Mouse (Mus musculus) CD4-positive helper T cell, adult 2 months (primary cell): ENCODE measurements around the gene Rnf180.
A peak's percentile ranks its signal among the peaks of the same experiment; 100 is the strongest.

Source experiments
- DNase-seq: peaks from one replicate; pipeline ENCODE4 v3.0.0-alpha.2; 2012; ENCODE audit warnings: low read depth, missing footprints, low spot score

Rnf180 gene

DNA sequence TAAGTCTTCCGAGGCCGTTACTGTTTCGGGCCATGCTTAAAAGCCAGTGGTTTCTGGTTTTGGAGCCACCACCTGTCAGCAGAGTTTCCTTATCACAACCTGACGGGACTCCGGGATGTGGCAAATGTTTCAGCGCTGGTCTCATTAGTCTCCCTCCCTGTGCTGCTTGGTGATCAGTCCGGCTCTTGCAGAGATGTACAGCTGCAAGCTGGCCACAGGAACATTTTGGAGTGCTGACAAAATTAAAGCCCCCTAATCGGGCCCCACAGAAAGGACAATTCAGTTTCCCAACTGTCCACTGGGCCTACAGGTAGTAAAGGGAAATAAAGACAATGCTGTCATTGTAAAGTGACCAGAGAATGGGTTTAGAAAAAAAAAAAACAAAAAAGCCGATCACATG, 44.4 kb downstream of the Rnf180 start:
- DNase-seq, result no peak

DNA sequence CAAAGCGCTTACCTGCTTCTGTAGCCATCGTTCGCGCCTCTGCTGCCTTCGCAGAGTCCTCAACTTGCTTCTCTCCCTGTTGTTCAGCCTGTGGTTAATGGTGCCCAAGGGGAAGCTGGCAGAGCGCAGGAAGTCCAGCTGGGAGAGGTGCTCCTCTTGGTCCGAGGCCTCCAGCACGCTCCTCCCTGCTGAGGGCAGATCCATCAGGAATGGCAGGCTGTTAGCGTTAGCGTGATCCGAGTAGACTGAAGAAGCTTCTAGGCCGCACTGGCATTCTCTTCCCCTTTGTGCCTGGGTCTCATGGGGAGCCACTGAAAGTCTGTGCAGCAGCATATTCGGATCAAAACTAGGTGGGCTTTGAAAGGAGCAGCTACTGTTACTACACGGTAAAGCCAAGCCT, 45.0 kb downstream of the Rnf180 start:
- DNase-seq, result no peak

DNA sequence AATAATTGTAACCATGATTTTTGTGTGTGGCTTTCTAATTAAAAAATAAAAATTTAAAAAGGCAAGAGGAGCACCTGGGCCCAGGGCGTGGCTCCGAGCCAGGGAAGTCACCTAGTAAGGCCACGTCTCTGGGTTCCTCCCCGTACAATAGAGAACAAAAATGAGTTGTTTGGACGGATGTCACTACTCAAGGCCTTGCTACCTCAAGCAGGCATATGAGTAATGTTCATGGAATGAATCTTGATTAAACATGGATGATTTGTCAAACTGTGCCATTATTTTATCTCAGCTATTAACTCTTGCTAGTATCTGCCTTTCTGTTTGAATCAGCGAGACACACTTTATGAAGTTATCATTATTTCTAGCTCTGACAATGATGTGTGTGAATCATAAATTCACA, 46.9 kb downstream of the Rnf180 start:
- DNase-seq, result no peak

DNA sequence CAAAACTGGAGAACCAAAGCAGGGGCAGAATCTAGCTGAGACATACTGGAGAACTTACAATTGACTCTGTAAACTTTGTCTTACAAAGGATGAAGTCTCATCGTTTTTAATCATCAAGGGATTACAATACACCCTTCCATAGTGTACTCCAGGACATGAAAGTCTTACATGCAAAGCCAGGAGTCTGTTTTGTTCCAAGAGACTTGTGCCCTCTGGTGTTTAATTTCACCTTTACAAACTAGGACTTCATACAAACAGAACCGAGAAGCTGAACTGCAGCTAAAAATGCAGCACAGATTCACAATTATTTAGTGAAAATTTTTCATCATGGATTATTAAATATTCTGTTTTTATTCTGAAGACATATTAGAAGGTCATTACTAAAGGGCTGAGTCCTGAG, 53.8 kb downstream of the Rnf180 start:
- no peak for DNase-seq

DNA sequence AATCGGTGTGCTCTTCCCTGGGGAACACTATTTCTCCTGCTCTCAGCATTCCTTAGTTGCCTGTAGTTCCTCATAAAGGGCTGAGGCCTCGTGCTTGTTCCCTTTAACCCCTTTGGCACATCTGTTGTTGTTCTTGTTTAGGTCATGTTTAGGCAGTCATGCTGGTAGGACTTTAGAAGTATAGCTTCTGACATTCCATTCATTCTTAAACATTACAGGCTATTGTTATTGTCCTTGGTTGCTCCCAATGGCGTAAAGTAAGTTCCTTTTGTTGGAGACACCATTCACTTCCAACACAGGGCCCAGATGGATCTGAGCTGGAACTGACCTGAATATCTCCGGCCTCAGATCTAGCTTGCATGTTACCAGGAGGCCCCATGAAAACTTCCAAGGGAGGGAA, 67.5 kb downstream of the Rnf180 start:
- no peak for DNase-seq

DNA sequence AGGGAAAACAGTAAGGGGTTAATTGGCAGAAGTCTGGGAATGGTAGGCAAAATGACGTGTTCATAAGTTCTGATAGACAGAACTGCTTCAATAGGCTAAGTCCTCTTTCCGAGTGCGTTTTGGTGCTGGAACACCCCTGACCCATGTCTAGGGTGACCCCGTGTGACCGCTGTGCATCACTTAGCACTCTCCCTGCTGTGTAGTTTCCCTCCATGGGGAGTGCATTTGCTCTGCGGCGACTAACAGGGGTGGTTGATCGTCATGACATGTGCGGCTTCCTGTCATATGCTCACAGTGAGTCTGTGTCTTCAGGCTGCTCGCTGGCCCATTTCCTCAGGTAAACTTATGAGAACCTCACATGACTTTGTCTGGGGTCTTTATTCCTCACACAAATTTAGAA, 70.6 kb downstream of the Rnf180 start:
- no peak for DNase-seq

DNA sequence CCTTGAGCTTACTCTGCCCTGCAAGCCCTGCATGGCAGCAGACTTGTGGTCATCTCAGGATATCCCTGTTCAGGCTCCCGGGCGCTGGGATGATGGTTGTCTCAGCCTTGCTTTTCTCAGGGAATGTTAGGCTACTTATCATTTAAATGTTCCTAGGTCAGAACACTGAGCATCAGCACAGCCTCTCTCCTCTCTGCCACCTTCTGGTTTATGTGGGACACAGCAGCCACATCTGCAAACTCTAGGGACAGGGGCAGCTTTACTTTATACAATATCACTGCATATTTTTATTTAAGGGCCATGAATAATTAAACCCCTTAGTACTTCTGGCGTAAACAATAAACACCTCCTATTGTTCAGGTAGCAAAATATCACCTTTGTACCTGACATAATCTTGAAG, 71.5 kb downstream of the Rnf180 start:
- no peak for DNase-seq

DNA sequence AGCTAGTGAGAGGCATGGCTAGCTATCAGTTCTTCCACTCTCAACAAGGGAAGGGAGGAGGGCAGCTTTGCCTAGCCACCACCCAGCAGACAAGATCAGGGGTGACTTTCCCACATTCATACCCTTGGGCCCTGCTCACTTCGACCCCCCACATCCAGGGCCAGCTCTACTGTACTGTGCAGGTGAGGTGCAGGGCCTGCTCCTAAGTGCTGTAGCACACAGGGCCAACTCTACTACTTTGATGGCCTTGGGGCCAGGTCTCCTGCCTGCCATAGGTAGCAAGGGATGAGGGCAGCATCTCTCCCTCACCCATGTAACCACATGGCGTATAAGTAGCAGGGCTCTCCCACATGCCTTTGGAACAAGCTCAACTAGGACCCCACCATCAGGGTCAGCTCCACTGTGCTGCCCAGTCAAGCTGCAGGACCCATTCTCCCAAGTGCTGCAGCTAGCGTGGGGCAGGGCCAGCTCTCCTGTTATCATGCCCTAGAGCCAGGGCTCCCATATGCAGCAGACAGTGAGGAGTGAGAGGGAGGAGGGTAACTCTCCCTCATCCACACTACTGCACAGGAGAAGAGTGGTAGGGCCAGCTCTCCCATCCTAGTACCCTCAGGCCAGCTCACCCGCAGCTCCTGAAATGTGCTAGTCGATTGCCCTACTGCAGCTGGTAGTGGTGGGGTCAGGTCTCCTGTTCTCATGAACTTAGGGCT, 72.4 kb downstream of the Rnf180 start:
- no peak for DNase-seq

DNA sequence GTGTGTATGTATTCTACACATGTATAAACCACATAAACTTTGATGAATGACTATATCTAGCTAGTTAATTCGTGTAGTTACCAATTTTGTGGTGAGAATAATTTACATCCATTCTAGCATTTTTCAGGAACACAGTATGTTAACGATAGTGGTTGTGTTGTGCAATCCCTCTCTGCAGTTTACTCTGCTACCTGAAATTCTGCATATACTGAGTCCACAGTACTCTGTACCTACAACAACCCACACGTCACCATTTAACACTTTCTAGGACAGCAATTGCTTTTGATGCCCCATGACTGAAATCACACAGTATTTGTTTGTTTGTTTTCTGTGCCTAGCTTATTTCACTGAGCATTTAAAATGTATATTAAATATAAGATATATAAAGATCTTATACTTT, 83.9 kb downstream of the Rnf180 start:
- no peak for DNase-seq

DNA sequence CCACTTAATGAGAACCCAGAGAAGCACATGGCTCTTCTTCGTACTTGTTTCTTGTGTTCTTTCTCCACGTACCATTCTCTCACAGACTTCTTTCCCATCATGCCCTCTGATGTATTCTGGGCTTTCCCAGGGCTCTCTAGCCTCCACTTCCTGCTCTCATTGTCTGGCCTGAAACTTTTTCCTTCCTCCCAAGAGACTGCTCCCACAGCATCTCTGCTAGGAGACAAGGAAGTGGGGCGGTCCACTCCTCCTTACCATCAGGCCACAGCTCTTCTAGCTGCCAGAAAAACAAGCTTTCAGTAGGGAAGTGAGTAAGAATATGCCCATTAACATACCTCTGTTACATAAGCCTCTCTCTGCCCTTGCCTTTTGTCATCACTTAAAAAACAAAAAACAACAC, 90.8 kb downstream of the Rnf180 start:
- no peak for DNase-seq

DNA sequence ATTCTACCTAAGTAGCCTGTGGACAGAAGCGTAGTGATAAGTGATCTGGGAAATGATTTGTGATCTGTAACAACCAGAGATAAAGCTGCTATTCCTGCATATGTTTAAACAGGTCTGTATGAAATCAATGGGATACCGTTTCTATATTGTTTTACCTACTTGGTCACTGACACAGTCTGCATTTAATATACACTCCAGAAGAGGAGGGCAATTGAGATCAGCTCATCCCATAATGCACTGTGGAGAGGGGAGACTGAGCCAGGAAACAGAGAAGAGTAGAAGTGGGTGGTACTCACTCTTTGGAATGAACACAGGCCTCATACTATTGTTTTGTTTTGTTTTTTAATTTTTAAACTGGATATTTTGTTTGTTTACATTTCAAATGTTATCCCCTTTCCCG, 96.0 kb downstream of the Rnf180 start:
- no peak for DNase-seq

DNA sequence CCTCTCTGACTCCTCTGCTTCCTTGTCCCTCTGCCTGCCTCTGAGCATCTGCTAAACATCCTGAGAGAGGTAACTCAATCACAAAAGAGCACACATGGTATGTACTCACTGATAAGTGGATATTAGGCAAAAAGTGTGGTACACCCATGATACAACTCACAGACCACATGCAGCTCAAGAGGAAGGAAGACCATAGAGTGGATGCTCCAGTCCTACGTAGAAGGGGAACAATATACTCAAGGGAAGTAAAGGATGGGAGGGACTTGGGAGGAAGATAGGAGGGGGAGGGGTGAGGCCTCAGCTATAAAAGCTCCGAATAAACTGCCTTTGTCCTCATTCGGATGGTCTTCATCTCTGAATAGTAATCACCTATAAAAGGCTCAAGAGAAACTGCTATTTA, 96.6 kb downstream of the Rnf180 start:
- DNase-seq, result no peak

DNA sequence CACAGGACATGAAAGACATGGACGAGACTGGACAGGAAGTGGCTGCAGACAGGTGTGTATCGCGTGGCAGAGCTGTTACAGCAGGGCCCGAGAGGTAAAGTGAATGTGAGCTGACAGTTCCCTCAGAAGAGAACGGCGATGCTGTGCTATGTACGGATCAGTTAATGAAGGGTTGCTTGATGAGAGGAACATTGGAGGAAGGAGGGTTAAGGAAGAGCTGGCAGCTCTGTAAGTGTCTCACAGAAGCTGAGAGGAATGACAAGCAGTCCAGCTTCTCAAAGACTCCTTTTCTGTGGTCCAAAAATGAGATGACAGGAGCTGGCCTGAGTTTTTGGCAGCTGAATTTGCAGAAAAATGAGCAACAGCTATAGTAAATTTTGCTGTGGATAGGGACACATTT, 101.0 kb downstream of the Rnf180 start:
- no peak for DNase-seq

DNA sequence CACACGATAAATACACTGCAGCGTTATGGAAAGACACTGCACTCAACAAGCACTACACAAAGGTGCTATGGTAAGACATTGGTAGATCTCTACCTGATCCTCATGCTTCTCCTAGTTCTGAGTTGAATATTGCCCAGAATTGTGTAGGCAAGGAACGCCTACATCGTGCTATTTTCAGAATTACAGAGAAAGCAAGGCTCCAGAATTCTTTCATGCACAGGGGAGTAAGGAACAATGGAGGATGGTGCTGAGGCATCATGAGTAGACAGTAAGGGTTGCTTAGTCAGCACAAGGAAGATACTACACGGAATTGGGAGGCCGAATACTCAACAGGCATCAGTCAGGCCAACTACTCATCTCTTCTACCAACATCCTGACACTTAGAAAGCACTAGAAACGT, 105.9 kb downstream of the Rnf180 start:
- DNase-seq, result no peak

DNA sequence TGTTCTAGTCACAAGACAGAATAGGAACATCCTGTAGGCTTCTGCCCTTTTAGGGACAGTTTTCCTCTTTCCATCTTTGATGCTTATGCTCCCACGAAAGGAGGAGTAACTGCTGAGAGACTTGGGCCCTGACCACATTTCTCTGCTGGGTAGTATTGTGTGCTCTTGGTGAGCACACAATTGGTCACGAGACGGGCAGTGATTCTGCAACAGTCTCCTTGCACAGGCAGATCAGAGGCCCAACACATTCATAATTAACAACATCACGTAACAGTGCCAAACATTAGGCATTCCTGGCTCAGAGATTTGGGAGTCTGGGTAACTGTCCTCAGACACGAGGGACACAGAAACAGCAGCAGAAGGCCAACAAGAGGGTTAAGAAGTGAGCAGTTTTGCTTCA, 113.8 kb downstream of the Rnf180 start:
- DNase-seq, result no peak

DNA sequence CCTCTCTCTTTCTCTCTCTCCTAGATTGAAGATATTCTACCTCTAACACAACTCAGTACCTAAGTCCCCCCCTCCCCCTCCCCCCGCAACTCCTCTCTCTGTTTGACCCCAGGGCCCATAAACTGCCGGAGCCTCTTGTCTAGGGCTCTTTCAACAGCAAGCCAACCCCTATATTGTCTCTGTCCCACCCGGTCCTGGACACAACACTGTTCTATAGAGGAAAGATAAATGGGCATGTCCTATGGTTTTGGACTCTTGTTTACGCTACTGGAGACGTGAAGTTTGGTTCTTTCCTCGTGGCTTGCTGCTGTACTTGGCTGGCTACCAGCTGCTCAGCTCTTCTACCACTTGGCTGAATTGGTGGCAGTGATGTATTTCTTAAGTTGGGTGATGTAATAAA, 129.2 kb downstream of the Rnf180 start:
- DNase-seq, result no peak

DNA sequence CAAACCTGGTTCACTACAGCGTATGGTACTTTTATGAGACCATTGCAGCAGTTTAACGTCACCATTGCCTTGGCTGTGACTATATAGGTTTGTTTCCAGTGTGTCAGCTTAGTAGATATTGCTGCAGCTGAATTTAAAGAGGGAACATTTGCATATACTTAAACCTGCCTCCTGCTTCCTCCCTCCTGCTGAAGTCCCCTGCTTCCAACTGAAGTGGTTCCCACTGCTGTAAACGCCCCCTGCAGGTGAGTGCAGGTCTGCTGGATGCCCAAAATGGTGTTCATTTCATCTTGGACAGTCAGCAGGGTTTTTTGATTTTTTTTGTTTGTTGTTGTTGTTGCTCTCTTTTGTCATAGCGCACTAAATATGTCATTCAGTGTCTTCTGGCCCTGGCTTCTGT, 140.7 kb downstream of the Rnf180 start:
- peak; percentile 10 for DNase-seq

DNA sequence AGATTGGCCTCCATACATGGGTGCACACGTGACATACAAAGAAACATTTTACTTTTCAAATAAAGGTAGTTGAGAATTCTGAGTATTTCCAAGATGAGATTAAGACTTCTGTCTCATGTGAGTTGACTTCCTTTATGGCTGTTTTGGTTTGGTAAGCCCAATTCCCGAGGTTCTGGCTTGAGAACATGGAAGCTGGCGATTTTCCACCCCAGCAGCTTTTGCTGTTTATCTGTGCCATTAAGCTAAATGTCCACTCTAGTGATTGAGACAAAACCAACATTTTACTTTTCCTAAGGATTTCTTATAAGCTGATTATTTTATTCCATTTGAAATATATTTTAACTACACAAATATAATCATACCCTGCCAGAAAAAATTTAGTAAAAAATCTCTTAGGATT, 144.6 kb downstream of the Rnf180 start:
- DNase-seq, result no peak

DNA sequence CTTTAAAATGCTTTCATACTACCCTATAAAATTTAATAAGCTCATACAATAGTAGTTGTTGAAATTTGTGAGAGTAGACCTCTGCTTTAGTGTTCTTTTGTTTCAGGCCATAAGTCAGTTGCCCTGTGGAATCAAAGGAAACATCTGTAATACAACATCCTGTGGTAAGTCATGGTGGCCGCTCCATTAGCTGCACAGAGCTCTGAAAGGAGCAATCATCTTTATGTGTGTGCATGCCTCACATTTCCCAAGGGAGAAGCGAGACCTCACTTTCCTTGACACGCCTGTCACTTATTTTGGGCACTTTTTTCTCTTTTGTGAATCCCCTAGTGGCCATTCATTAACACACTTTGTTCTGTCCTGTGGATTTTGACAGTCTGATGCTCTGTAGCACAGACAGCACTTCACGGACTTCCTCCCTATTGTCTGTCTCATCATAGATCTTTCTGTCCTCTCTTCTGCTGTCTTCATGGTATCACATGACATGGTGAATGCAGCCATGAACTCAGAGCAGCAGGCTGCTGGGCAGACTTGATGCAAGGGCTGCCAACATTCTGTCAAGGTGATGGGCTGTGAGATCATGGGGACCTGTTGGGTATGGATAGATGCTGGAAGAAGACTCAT, 146.7 kb downstream of the Rnf180 start:
- no peak for DNase-seq

DNA sequence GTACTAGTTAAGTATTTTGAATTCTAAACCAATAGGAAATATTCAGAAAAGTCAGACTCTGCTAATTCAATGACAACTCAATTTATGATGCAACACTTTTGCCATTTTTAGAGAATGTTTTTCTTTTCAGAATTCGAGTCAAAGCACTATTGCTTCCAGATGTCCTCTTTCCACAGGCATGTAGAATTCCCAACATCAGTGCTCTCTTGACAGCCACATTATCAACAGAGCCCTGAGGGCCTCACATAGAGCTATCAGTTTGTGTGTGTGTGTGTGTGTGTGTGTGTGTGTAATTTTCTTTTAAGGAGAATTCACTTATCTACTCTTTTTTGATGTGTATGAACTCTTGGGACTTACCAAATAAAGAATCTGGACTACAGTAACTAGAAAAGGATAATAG, 147.8 kb downstream of the Rnf180 start:
- DNase-seq, result no peak

DNA sequence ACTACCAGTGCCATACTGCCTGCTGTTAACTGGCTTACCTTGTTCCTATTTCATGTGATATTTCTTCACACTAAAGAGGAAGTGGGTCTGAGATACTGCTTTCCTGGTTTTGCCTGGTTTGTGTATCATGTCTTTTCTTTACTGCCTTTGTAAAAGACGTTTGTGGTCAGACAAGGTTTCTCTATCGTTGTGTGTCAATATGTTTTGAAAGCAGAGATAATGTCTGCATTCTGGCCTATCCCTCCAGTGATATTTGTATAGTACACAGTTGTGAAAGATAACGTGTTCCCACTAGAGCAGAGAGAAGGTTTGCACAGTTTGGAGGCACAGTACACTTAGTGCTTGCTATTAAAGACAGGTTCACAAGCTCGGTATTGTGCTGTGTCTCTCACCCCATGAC, 154.7 kb downstream of the Rnf180 start:
- DNase-seq, result no peak

DNA sequence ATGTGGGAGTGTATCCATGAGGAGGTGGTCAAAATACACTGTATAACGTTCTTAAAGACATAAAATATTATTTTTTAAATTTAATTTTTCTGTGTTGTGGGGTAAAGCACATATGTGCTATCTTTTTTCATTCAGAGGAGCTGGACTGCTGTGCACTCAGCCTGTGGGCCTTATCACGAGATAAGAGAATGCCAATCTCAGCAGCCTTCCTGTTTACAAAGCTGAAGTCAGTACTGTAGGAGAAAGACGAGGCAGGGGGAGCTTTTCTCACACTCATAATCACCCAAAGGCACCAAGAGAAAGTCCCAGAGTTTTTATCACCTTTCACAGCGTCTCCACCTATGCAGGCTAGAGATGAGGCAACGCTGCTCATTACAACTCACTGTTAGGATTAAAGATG, 160.2 kb downstream of the Rnf180 start:
- no peak for DNase-seq

DNA sequence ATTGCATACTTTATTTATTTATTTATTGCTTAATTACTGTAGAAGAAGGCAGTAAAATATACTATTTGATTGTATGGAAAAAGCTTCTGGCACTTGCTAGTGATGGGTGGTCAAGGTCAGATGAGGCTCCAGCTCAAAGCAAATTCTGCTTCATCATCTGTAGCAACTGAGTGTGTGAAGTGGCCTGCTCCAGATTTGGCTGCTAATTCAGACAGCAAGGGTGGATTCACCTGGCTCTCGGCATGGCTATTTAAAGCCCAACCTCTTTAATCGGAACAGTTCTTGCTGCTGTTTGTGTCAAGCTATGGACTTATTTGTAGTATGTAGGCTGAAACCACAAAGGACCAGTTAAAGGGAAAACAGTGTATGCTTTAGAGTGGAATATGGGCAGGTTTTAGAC, 161.8 kb downstream of the Rnf180 start:
- no peak for DNase-seq

DNA sequence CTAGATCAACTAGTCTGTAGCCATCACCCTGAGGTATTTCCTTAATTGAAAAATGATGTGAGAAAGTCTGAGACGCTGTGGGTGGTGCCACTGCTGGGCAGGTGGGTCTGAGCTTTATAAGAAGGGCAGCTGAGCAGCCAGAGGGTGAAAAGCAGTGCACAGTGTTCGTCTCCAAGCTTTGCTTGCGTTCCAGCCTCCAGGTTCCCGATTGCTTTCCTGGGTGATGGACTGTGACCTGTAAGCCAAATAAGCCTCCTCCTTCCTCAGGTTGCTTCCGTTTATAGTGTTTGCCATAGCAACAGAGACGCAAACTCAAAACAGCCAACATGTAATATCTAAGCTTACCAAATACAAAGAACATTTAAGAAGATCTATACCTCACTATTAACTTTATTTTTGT, 162.2 kb downstream of the Rnf180 start:
- no peak for DNase-seq
